Mouse (Mus musculus) heart, postnatal 4 days (tissue): ENCODE measurements around the gene Fbl. TPM values are rescaled to one million over a fixed set of nuclear protein-coding genes. Genes with fewer than 3 reads are reported as not detected.
"Not testable (repeated sequence)": the region's sequence is repeated elsewhere in the genome, so short reads cannot be mapped to it uniquely, and the experiment has no call there.

Experiments
- DNase-seq: peaks from one replicate; pipeline ENCODE4 v3.0.0; 2021
- total RNA-seq, 2 experiments: library from RNA; stranded (reverse); gene quantifications; 2 replicates each; pipeline ENCODE4 v1.2.3; 2021

The Fbl gene
- total RNA-seq, 2 experiments from 2014 or later: 67.2 to 68.2 TPM

GRCm38 (mm10) chr7:28195414-28196098 is 26.0 kb downstream of the Fbl start:
- DNase-seq: no peak

- DNase-seq: no peak
Measured at GRCm38 (mm10) chr7:28196528-28196927, 27.0 kb downstream of the Fbl start.

- no peak for DNase-seq
Measured at GRCm38 (mm10) chr7:28199054-28199453, 29.5 kb downstream of the Fbl start.

GRCm38 (mm10) chr7:28203207-28204108 is 33.9 kb downstream of the Fbl start:
- DNase-seq: no peak

DNA sequence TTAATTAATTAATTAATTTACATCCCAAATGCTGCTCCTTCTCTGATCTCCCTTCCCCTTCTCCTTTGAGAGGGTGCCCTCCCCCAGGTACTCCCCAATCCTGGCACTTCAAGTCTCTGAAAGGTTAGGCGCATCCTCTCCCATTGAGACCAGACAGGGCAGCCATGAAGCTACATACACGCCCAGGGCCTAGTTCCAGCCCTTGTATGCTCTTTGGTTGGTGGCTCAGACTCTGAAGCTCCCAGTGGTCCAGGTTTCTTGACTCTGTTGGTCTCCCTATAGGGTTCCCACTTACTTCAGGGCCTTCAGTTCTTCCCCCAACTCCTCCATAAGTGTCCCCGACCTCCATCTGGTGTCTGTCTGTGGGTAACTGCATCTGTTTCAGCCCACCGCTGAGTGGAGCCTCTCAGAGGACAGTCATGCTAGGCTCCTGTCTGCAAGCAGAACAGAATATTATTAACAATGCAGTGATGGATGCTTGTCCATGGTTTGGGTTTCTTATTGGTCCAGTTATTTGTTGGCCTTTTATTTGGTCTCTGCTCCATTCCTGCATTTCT is 36.6 kb downstream of the Fbl start:
- DNase-seq: peak; percentile 61

GRCm38 (mm10) chr7:28208396-28208987 is 39.0 kb downstream of the Fbl start:
- no peak for DNase-seq

DNA sequence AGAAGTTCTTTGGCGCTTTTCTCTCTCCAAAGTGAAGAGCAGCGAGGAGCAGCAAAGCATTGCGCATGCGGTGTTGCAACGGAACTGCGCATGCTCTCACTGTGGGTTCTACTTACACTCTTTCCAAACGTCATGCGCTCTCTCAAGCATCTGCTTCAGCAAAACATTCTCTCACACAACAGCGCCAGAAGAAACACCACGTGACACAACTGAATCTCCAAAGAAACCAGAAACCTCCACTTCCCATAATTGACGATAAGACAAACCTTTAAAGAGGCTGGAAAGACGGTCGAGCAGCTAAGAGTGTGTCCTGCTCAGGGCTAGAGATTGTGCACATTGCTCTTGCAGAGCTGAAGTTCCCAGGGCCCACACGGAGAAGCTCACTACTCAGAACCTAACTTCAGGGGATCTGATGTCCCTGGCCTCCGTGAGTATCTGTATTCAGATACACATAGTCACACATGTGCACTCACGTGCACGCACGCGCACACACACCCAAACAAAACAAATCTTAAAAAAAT is 39.5 kb downstream of the Fbl start:
- peak; percentile 73 for DNase-seq

GRCm38 (mm10) chr7:28210731-28211130 is 41.2 kb downstream of the Fbl start:
- DNase-seq: no peak

- DNase-seq: peak; percentile 83
Measured at GRCm38 (mm10) chr7:28214142-28214541, 44.6 kb downstream of the Fbl start.

DNA sequence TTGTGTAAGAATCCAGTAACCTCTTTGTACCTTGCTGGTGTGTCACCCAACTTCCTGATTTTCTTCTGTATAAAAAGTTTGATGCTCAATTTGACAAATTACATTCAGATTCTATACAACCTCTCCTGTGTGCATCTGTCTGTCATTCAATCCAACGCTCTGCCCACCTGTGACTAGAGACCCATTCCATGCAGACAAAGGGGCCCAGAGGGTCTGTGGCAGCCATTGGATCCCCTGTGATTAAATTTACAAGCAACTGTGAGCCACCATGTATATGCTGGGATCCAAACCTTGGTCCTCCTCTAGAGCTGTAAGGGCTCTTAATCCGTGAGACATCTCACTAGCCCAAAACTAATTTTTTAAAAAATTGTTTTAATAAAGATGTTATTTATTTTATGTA is 46.4 kb downstream of the Fbl start:
- DNase-seq: not testable (repeated sequence)

DNA sequence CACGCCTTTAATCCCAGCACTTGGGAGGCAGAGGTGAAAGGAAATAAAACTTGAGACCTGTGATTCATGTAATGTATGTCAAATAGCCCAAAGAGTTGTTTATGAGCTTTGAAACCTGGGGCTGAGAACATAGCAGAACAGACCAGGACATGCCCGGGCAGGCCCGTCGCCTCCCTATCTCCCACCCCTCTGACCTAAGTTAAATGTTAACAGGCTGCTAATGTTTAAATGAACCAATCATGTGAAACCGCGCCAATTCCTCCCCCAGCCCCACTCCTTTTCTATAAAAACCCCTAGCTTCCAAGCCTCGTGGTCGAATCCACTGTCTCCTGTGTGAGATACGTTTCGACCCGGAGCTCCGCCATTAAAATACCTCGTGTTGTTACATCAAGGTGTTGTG is 48.3 kb downstream of the Fbl start:
- DNase-seq: not testable (repeated sequence)

- peak; percentile 25 for DNase-seq
Measured at GRCm38 (mm10) chr7:28218951-28219740, 49.6 kb downstream of the Fbl start.

DNA sequence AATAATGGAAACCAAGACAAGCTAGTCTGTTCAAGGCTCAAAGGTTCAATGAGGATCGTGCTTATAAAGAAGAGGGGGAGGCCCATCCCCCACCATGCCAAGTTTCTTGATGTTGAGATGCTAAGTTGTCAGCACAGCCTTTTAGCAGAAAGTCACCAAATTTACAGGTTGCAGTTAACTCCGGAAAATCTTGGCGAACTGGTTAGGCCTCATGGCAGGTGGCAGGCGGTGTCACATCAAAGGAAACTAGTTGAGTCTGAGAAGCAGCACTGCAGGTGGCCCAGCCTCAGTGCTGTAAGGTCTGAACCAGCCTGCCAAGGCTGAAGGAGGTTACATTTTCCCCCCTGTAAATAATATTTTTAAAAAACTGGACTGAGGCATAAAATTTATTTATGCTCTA is 57.3 kb downstream of the Fbl start:
- DNase-seq: not testable (repeated sequence)

DNA sequence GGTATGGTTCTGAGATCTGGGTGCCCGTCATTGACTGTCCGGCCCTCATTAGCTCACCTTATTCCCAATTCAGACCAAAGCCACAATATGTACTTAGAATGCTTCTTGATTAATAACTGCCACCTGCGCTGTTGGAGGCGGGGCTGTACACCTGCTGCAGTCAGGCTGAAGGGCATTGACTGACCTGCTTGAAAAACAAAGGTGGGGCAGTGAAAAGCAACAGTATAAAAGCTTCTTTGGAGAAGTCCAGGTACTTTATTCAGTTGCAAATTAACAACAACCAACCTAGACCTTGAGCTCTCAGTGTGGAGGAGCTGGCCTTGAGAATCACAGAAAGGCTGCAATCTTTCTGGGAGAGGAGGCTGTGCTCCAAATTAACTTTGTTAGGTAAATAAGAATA is 57.9 kb downstream of the Fbl start:
- DNase-seq: not testable (repeated sequence)

Other genes starting within 250 kb of the Fbl start
- 1 to 10 TPM; 6.9 to 7.7 TPM for gene Zfp974, start 240.2 kb upstream of the Fbl start, total RNA-seq
- 1 to 10 TPM; 7.4 to 8.7 TPM for gene Zfp780b, start 190.5 kb upstream of the Fbl start, total RNA-seq
- 1 to 10 TPM; 2.1 to 2.6 TPM for gene Zfp850, start 155.6 kb upstream of the Fbl start, total RNA-seq
- gene Psmc4, start 119.6 kb upstream of the Fbl start, total RNA-seq: 100 to 1,000 TPM; 134 to 137 TPM
- under 1 TPM; 0.02 to 0.12 TPM for gene Fcgbp, start 98.5 kb upstream of the Fbl start, total RNA-seq
- not detected for gene 9530053A07Rik, start 40.2 kb upstream of the Fbl start, total RNA-seq
- gene Dyrk1b, start 9.8 kb downstream of the Fbl start, total RNA-seq: 10 to 100 TPM; 22.9 to 24.4 TPM
- gene Eid2, start 98.2 kb downstream of the Fbl start, total RNA-seq: 10 to 100 TPM; 13.7 to 19.7 TPM
- gene Eid2b, start 108.0 kb downstream of the Fbl start, total RNA-seq: 10 to 100 TPM in 1 of 2 experiments, 1 to 10 TPM in 1; 8.5 to 10.9 TPM
- not detected for gene Selenov, start 121.5 kb downstream of the Fbl start, total RNA-seq
- not detected for gene Dll3, start 132.5 kb downstream of the Fbl start, total RNA-seq
- 10 to 100 TPM; 68.6 to 76.6 TPM for gene Timm50, start 142.4 kb downstream of the Fbl start, total RNA-seq
- gene Supt5, start 169.0 kb downstream of the Fbl start, total RNA-seq: 10 to 100 TPM; 58.7 to 62.7 TPM
- 1,000 to 10,000 TPM in 1 of 2 experiments, 100 to 1,000 TPM in 1; 972 to 1,025 TPM for gene Rps16, start 180.9 kb downstream of the Fbl start, total RNA-seq
- gene Plekhg2, start 202.9 kb downstream of the Fbl start, total RNA-seq: 10 to 100 TPM; 42.1 to 42.9 TPM
- gene Zfp36, start 210.5 kb downstream of the Fbl start, total RNA-seq: 10 to 100 TPM; 12.7 to 12.9 TPM
- gene Med29, start 223.0 kb downstream of the Fbl start, total RNA-seq: 10 to 100 TPM; 22.9 to 24.5 TPM
- 10 to 100 TPM; 50.1 to 53.5 TPM for gene Paf1, start 223.2 kb downstream of the Fbl start, total RNA-seq